Mouse (Mus musculus) C2C12 (cell line): Measurements from ENCODE around the gene Cfap97d1. TPM values are rescaled to one million over a fixed set of nuclear protein-coding genes. Genes with fewer than 3 reads are reported as not detected.

Experiments
- H3K27me3 ChIP-seq: one replicate; pipeline ENCODE4 v1.6.1; 2011; ENCODE audit not compliant: control insufficient read depth, insufficient read depth, insufficient read length
- H3K36me3 ChIP-seq: one replicate; pipeline ENCODE4 v1.6.1; 2011; ENCODE audit not compliant: control insufficient read depth, insufficient read depth
- H3K4me3 ChIP-seq: one replicate; pipeline ENCODE4 v1.5.1; 2011; ENCODE audit warnings: mild to moderate bottlenecking, control low read depth; ENCODE audit not compliant: poor library complexity, insufficient read depth, severe bottlenecking
- H3K79me2 ChIP-seq: one replicate; pipeline ENCODE4 v1.6.1; 2011; ENCODE audit not compliant: control insufficient read depth, insufficient read depth
- H3K79me3 ChIP-seq: one replicate; pipeline ENCODE4 v1.6.1; 2011; ENCODE audit warnings: low read depth, control low read depth
- H3ac ChIP-seq: one replicate; pipeline ENCODE3; 2011; ENCODE audit warnings: low read depth; ENCODE audit not compliant: control insufficient read depth, insufficient read length
- CEBPB ChIP-seq: IDR thresholded peaks from one replicate; pipeline ENCODE4 v1.6.1; 2011; ENCODE audit warnings: low read depth, mild to moderate bottlenecking, control low read depth, moderate library complexity
- CTCF ChIP-seq: IDR thresholded peaks from one replicate; pipeline ENCODE4 v1.5.1; 2011; ENCODE audit not compliant: control insufficient read depth, insufficient read depth, insufficient read length
- FOSL1 ChIP-seq: IDR thresholded peaks from one replicate; pipeline ENCODE4 v1.8.0; 2011; ENCODE audit warnings: mild to moderate bottlenecking, low read length; ENCODE audit not compliant: poor library complexity, insufficient read depth, severe bottlenecking
- MAX ChIP-seq: IDR thresholded peaks from one replicate; pipeline ENCODE4 v1.6.1; 2011; ENCODE audit warnings: mild to moderate bottlenecking, control low read depth
- MYOD1 ChIP-seq: IDR thresholded peaks from one replicate; pipeline ENCODE4 v1.6.1; 2011; ENCODE audit warnings: low read depth; ENCODE audit not compliant: control insufficient read depth, insufficient read length
- MYOG ChIP-seq: IDR thresholded peaks from one replicate; pipeline ENCODE4 v1.6.1; 2011; ENCODE audit not compliant: control insufficient read depth, insufficient read length; ENCODE audit errors: extremely low read depth
- USF1 ChIP-seq: IDR thresholded peaks from one replicate; pipeline ENCODE4 v1.6.1; 2011; ENCODE audit warnings: low read depth, mild to moderate bottlenecking, control low read depth, moderate library complexity
- polyA plus RNA-seq: library from polyadenylated mRNA; unstranded; fragments of >200 nt; fragmentation: generic; extraction: Trizol; gene quantifications from one replicate; pipeline ENCODE4 v1.2.1, GENCODE M21; 2012; ENCODE audit warnings: missing spikeins

The Cfap97d1 gene
- polyA plus RNA-seq, 1 experiment: not detected

GRCm38 (mm10) chr11:101991813-101992212 lies 7.7 kb downstream of the Cfap97d1 start:
- Histone ChIP-seq H3K4me3 (no peak overlapping the region), H3K27me3 (peaks cover 49% of the 10 kb centered on the region), H3K36me3 (no peaks in the 10 kb centered on the region), H3K79me3 (no peaks in the 10 kb centered on the region), H3ac (no peak overlapping the region), H3K79me2 (no peaks in the 10 kb centered on the region)
- TF ChIP-seq MYOG (no peak), USF1 (no peak), MAX (no peak), FOSL1 (no peak), CTCF (no peak), CEBPB (no peak), MYOD1 (no peak)

DNA sequence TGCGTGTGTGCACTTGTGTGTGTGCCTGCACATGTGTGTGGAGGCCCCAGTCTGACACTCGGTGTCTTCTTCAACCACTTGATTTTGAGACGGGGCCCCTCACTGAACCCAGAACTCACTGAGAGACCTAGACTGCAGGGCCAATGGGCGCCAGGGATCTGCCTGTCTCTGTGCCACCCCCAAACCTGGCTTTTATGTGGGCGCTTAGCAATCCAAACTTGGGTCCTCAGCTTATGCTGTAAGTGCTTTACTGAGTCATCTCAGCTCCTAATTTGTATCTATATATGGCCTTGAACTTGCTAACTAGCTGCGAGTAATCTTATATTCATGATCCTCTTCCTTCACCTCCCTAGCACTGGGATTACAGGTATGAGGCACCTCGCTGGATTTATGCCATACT lies 8.3 kb downstream of the Cfap97d1 start:
- Histone ChIP-seq H3K79me2 (no peaks in the 10 kb centered on the region), H3ac (no peak overlapping the region), H3K4me3 (no peak overlapping the region), H3K79me3 (no peaks in the 10 kb centered on the region), H3K27me3 (peaks cover 45% of the 10 kb centered on the region), H3K36me3 (no peaks in the 10 kb centered on the region)
- TF ChIP-seq CTCF: no peak
- TF ChIP-seq MYOD1: no peak
- TF ChIP-seq FOSL1: no peak
- no peak for TF ChIP-seq MAX
- no peak for TF ChIP-seq USF1
- TF ChIP-seq CEBPB: no peak
- no peak for TF ChIP-seq MYOG

DNA sequence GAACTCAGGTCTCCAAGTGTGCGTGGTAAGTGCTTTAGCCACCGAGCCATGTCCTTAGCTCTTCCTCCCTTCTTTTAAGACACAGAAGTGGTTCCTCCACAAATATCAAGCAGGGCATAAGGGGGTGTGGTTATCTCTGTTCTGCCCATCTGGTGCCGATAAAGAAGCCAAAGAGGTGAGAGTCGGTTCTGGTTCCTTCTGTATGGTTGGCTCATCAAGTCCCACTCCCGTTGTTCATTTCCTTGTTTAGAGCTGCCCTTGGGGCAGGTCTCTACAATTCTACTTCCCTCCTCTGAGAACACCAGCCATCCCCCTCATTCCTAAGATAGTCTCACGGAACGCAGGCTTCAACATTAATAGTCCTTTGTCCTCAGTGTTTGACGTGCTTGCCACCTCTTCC lies 10.0 kb downstream of the Cfap97d1 start:
- Histone ChIP-seq H3K36me3 (no peaks in the 10 kb centered on the region), H3K79me2 (no peaks in the 10 kb centered on the region), H3K4me3 (no peak overlapping the region), H3ac (no peak overlapping the region), H3K27me3 (peaks cover 35% of the 10 kb centered on the region), H3K79me3 (no peaks in the 10 kb centered on the region)
- no peak for TF ChIP-seq CTCF
- no peak for TF ChIP-seq MAX
- TF ChIP-seq MYOD1: no peak
- TF ChIP-seq USF1: no peak
- TF ChIP-seq CEBPB: no peak
- TF ChIP-seq FOSL1: no peak
- TF ChIP-seq MYOG: no peak

DNA sequence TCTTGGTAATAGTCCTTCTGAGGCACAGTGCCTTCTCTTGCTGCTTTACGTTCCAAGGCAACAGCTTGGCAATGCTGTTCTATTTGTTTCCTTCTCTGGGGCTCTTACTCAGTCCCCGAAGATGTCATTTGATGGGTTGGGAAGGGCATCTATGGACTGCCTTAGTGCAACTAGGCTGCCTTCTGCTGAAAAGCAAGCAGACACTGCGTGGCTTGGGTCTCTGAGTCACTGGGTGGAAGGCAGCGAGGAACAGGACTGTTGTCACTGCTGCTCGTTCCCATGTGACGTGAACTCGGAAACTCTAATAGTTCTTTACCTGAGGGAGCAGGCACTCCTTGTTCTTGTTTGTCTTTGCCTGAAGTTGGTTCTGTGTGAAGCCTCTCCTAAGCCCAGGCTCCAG lies 11.9 kb downstream of the Cfap97d1 start:
- peaks cover 30% of the 10 kb centered on the region for H3K27me3 ChIP-seq
- H3K36me3 ChIP-seq: no peaks in the 10 kb centered on the region
- TF ChIP-seq FOSL1 (no peak), MYOG (no peak), USF1 (no peak), MAX (no peak), MYOD1 (no peak), CEBPB (no peak), CTCF (no peak)
- no peak overlapping the region for H3K4me3 ChIP-seq
- H3ac ChIP-seq: no peak overlapping the region
- no peaks in the 10 kb centered on the region for H3K79me3 ChIP-seq
- H3K79me2 ChIP-seq: no peaks in the 10 kb centered on the region

DNA sequence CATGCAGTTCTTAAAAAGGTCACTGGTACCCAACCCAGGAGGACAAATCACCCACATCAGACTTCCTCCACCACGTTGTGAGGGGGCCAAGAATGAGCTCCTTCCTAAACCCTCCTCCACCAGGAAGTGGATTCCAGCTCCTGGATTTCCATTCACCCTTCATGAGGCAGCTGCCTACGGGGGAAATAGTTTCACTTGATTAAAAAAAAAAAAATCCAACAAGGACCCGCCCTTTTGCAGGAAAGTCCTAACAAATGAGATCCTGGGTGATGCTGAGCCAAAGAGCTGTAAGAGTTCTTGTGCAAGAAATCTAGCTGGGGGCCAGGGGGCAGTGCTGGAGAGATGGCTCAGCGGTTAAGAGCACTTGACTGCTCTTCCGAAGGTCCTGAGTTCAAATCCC lies 14.2 kb downstream of the Cfap97d1 start:
- Histone ChIP-seq H3K79me2 (no peaks in the 10 kb centered on the region), H3K36me3 (no peaks in the 10 kb centered on the region), H3K27me3 (peaks cover 24% of the 10 kb centered on the region), H3K79me3 (no peaks in the 10 kb centered on the region), H3K4me3 (no peak overlapping the region), H3ac (no peak overlapping the region)
- TF ChIP-seq MYOD1 (no peak), USF1 (no peak), MYOG (no peak), CTCF (no peak), CEBPB (no peak), MAX (no peak), FOSL1 (no peak)

- H3ac ChIP-seq: no peak overlapping the region
- TF ChIP-seq CEBPB (no peak), FOSL1 (no peak), USF1 (no peak), CTCF (no peak), MYOG (no peak), MAX (no peak), MYOD1 (no peak)
- no peaks in the 10 kb centered on the region for H3K79me2 ChIP-seq
- H3K27me3 ChIP-seq: peaks cover 18% of the 10 kb centered on the region
- H3K79me3 ChIP-seq: no peaks in the 10 kb centered on the region
- H3K4me3 ChIP-seq: no peak overlapping the region
- H3K36me3 ChIP-seq: no peaks in the 10 kb centered on the region
Observed at GRCm38 (mm10) chr11:101999466-101999865, 15.4 kb downstream of the Cfap97d1 start.
